Mouse (Mus musculus) subcutaneous adipose tissue, adult 2 months (tissue): ENCODE data around the gene Trpc3. TPM values are rescaled to one million over a fixed set of nuclear protein-coding genes. Genes with fewer than 3 reads are reported as not detected.

Experiments
- polyA plus RNA-seq: library from polyadenylated mRNA; depleted of rRNA; stranded (reverse); fragments of >200 nt; gene quantifications from 2 replicates; pipeline ENCODE4 v1.2.3, GENCODE M21; 2012; ENCODE audit warnings: low replicate concordance; rRNA removed

The Trpc3 gene
- polyA plus RNA-seq, result 4.1 and 11.2 TPM in 2 replicates

DNA sequence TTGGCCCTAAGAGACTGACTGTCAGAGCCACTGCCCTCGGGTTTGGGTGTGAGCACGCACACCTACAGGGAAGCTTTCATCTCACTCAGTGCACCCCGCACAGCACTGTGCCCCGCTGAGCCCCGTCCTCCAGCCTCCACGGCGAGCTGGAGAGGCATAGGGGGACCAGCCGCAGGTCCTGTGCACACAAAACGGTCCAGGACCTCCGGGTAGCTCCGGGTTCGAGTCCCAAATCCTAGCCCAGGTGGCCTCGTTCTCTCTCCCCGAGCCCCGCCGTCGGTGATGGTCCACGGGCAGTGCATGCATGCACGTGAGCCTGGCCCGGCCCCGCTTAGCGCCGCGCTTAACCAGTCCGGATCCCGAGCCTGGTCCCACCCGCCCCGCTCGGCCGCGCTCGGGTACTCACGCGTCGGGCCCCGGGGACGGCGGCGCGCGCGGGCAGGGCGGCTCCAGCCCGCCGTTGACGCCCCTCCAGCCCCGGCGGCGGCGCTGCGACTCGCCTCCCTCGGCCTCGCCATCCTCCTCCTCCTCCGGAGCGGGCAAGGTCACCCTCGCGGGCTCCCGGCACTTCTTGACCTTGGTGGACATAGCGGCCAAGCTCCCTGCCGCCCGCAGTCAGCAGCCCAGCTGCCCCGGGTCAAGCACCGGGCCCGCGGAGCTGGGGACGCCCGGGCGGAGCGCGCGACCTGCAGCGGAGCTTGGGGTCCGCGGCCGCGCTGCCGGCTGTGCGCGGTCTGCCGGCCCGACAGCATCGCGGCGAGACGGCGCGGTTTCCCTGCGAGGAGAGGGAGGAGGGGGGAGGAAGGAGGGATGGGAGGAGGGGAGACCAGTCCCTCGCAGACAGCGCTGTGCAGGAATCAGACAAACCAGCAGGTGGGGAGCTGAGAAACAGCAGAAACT, at the start of gene Trpc3:
Trpc3 (minus strand) TSS at position 776 of the 900 bp plus-strand sequence.

DNA sequence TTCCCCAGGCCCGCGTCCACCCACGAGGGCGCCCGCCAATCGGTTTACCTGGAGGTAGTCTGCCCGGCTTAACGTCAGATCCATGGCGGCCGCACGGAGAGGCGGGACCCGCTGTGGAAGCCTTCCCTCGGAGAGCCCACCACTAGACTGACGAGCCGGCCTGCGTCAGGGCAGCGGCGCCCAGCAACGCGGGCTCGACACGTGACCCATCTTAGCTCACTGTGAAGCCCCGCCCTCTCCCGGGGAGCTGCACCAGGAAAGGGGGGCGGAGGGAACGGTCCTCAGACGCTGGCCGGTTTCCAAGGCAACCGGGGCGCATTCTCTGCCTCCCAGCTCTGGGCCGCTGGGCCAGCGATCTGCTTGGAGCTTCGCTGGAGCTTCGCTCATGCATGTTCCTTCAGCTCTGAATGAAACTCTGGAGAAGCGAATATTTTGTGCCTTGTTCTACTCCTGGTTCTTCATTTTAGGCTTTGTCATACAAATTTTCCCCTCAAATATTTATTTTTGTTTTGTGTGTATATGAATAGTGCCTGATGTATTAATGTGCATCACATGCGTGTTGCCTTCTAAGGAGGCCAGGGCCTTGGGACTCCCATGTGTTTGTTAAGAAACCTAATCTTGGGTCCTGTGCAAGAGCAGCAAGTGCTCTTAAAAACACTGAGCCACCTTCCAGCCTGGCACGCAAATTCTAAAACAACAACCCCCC, 76.6 kb downstream of the Trpc3 start, which contains the start of gene Bbs7:
Bbs7 (minus strand) TSS at position 276 of the 706 bp plus-strand sequence.

GRCm38 (mm10) chr3:36571827-36572378, 118.1 kb downstream of the Trpc3 start, which contains the start of gene Ccna2:
Gene Ccna2, minus strand, starts transcription at chr3:36572150.

Other genes with a start within 250 kb of the Trpc3 start
- gene Anxa5, start 214.3 kb downstream of the Trpc3 start, polyA plus RNA-seq, result 826 and 1,446 TPM in 2 replicates
- gene 1810062G17Rik, start 214.2 kb downstream of the Trpc3 start, polyA plus RNA-seq, result 3.3 and 5.5 TPM in 2 replicates
- 0.03 and 0.06 TPM in 2 replicates for gene Gm11549, start 168.4 kb downstream of the Trpc3 start, polyA plus RNA-seq
- gene Exosc9, start 137.6 kb downstream of the Trpc3 start, polyA plus RNA-seq, result 13.4 and 16.0 TPM in 2 replicates
- gene Ccna2, start 118.0 kb downstream of the Trpc3 start, polyA plus RNA-seq, result 1.5 and 26.1 TPM in 2 replicates
- gene Bbs7, start 76.7 kb downstream of the Trpc3 start, polyA plus RNA-seq, result 2.6 and 4.1 TPM in 2 replicates
- gene 4932438A13Rik, start 172.9 kb upstream of the Trpc3 start, polyA plus RNA-seq, result 11.9 and 15.2 TPM in 2 replicates